Mouse (Mus musculus) kidney, adult 11 months (tissue): ENCODE data around the gene Spry1.
"Not testable (repeated sequence)": the region's sequence is repeated elsewhere in the genome, so short reads cannot be mapped to it uniquely, and the experiment has no call there.

Experiments
- DNase-seq: peaks from one replicate; pipeline ENCODE4 v3.0.0; 2022

Spry1 gene

GRCm38 (mm10) chr3:37639690-37640089, at the start of gene Spry1:
Gene Spry1, plus strand, starts transcription at chr3:37639947.
- peak; percentile 91 for DNase-seq

GRCm38 (mm10) chr3:37595721-37596120, 44.0 kb upstream of the Spry1 start:
- DNase-seq = peak; percentile 45

GRCm38 (mm10) chr3:37596519-37596918, 43.2 kb upstream of the Spry1 start:
- no peak for DNase-seq

GRCm38 (mm10) chr3:37597200-37597599, 42.5 kb upstream of the Spry1 start:
- DNase-seq = no peak

GRCm38 (mm10) chr3:37599641-37600040, 40.1 kb upstream of the Spry1 start:
- not testable (repeated sequence) for DNase-seq

GRCm38 (mm10) chr3:37602356-37602755, 37.4 kb upstream of the Spry1 start:
- no peak for DNase-seq

GRCm38 (mm10) chr3:37602890-37603289, 36.9 kb upstream of the Spry1 start:
- no peak for DNase-seq

- no peak for DNase-seq
These were observed 36.2 kb upstream of the Spry1 start for GRCm38 (mm10) chr3:37603541-37603940.

- no peak for DNase-seq
These were observed 34.5 kb upstream of the Spry1 start for GRCm38 (mm10) chr3:37604976-37605875.

GRCm38 (mm10) chr3:37605876-37606238, 33.9 kb upstream of the Spry1 start:
- no peak for DNase-seq

- DNase-seq = no peak
These were observed 30.8 kb upstream of the Spry1 start for GRCm38 (mm10) chr3:37608926-37609325.

GRCm38 (mm10) chr3:37610670-37611069, 29.1 kb upstream of the Spry1 start:
- DNase-seq = no peak

- DNase-seq = peak; percentile 45
These were observed 26.0 kb upstream of the Spry1 start for GRCm38 (mm10) chr3:37613722-37614121.

GRCm38 (mm10) chr3:37614878-37615650, 24.7 kb upstream of the Spry1 start:
- DNase-seq = no peak

- no peak for DNase-seq
These were observed 22.9 kb upstream of the Spry1 start for GRCm38 (mm10) chr3:37616586-37617547.

GRCm38 (mm10) chr3:37632246-37632645, 7.5 kb upstream of the Spry1 start:
- no peak for DNase-seq

GRCm38 (mm10) chr3:37632751-37633150, 7.0 kb upstream of the Spry1 start:
- DNase-seq = no peak

GRCm38 (mm10) chr3:37634648-37635047, 5.1 kb upstream of the Spry1 start:
- no peak for DNase-seq

- no peak for DNase-seq
These were observed 2.8 kb upstream of the Spry1 start for GRCm38 (mm10) chr3:37636921-37637320.

- peak; percentile 41 for DNase-seq
These were observed 495 bp downstream of the Spry1 start for GRCm38 (mm10) chr3:37640162-37640721.

GRCm38 (mm10) chr3:37640810-37641209, 1.1 kb downstream of the Spry1 start:
- peak; percentile 67 for DNase-seq
